Mouse (Mus musculus): ENCODE data around the gene Agap1.

Gene Agap1

GRCm38 (mm10) chr1:89941701-89942381 is 487.2 kb downstream of the Agap1 start:
- no peak for DNase-seq

- DNase-seq = no peak
Measured at GRCm38 (mm10) chr1:89942395-89942976, 487.9 kb downstream of the Agap1 start.

GRCm38 (mm10) chr1:89943202-89943601 is 488.6 kb downstream of the Agap1 start:
- peak; percentile 60 for DNase-seq
